Mouse (Mus musculus) embryonic facial prominence, embryonic 15.5 days (tissue): Measurements from ENCODE around the gene Gm10309. TPM values are rescaled to one million over a fixed set of nuclear protein-coding genes. Genes with fewer than 3 reads are reported as not detected.

Source experiments
- ATAC-seq: fragments of 200-750 bp; cut with Nextera tagmentation; 2 replicates; pipeline ENCODE4 v1.8.0; 2017; ENCODE audit warnings: low read depth, moderate TSS enrichment; ENCODE audit not compliant: insufficient number of reproducible peaks, low FRiP score, low TSS enrichment
- H3K27ac ChIP-seq: fragments of 300-500 bp; sonication (generic); replicated peaks from 2 replicates; pipeline ENCODE4 v1.5.1; 2015; ENCODE audit warnings: mild to moderate bottlenecking, inconsistent platforms
- H3K27me3 ChIP-seq: fragments of 300-500 bp; sonication (generic); 2 replicates; pipeline ENCODE4 v1.6.1; 2015; ENCODE audit warnings: inconsistent platforms
- H3K36me3 ChIP-seq: fragments of 300-500 bp; sonication (generic); 2 replicates; pipeline ENCODE4 v1.6.1; 2015; ENCODE audit warnings: mild to moderate bottlenecking, inconsistent platforms
- H3K4me1 ChIP-seq: fragments of 300-500 bp; sonication (generic); 2 replicates; pipeline ENCODE4 v1.6.1; 2015; ENCODE audit warnings: inconsistent platforms
- H3K4me2 ChIP-seq: fragments of 300-500 bp; sonication (generic); replicated peaks from 2 replicates; pipeline ENCODE4 v1.6.1; 2015; ENCODE audit warnings: mild to moderate bottlenecking, inconsistent platforms
- H3K4me3 ChIP-seq: fragments of 300-500 bp; sonication (generic); replicated peaks from 2 replicates; pipeline ENCODE4 v1.5.1; 2015; ENCODE audit warnings: mild to moderate bottlenecking, inconsistent platforms
- H3K9ac ChIP-seq: fragments of 300-500 bp; sonication (generic); 2 replicates; pipeline ENCODE4 v1.6.1; 2015; ENCODE audit warnings: inconsistent platforms
- H3K9me3 ChIP-seq: fragments of 300-500 bp; sonication (generic); replicated peaks from 2 replicates; pipeline ENCODE4 v1.6.1; 2016; ENCODE audit warnings: inconsistent platforms
- WGBS: fragments of 180-500 bp; shearing (Covaris S2); methylation state at CpG from one replicate; pipeline ENCODE4 v1.1.7; 2015; 5-methylcytosine and 5-hydroxymethylcytosine counted together
- polyA plus RNA-seq: library from polyadenylated mRNA; unstranded; fragments of >200 nt; fragmentation: Nextera tagmentation; extraction: Ambion mirVana; gene quantifications from 2 replicates; pipeline ENCODE4 v1.2.1, GENCODE M21; 2015

Gm10309 gene
- 0.36 and 0.45 TPM in 2 replicates for polyA plus RNA-seq

- Histone ChIP-seq H3K9me3 (no peaks in the 10 kb centered on the region), H3K4me1 (peaks cover 13% of the 10 kb centered on the region), H3K27ac (no peak within 1 kb of the TSS), H3K4me2 (no peak within 1 kb of the TSS), H3K27me3 (no peaks in the 10 kb centered on the region), H3K9ac (no peak within 1 kb of the TSS), H3K4me3 (no peak within 1 kb of the TSS), H3K36me3 (no peaks in the 10 kb centered on the region)
- ATAC-seq, result no peak
- 62% methylated on average over 8 of the region's 8 CpGs for WGBS
Measured at GRCm38 (mm10) chr17:86505183-86505631, at the start of gene Gm10309. TSS of gene Gm10309 (minus strand) at chr17:86505232.

- ATAC-seq, result no peak
- no peaks in the 10 kb centered on the region for H3K27me3 ChIP-seq
- WGBS, result 83% methylated on average over 6 of the region's 6 CpGs
Measured at GRCm38 (mm10) chr17:86551995-86552394, 47.0 kb upstream of the Gm10309 start.

GRCm38 (mm10) chr17:86551561-86551960 is 46.5 kb upstream of the Gm10309 start:
- Histone ChIP-seq H3K9ac (no peak overlapping the region), H3K4me3 (no peak overlapping the region), H3K4me1 (no peaks in the 10 kb centered on the region), H3K27ac (no peak overlapping the region), H3K36me3 (no peaks in the 10 kb centered on the region), H3K4me2 (no peak overlapping the region), H3K9me3 (no peaks in the 10 kb centered on the region), H3K27me3 (no peaks in the 10 kb centered on the region)
- 89% methylated on average over 10 of the region's 10 CpGs for WGBS
- no peak for ATAC-seq

More at GRCm38 (mm10) chr17:86551995-86552394, 47.0 kb upstream of the Gm10309 start:
- Histone ChIP-seq H3K9ac (no peak overlapping the region), H3K4me2 (no peak overlapping the region), H3K36me3 (no peaks in the 10 kb centered on the region), H3K27ac (no peak overlapping the region), H3K9me3 (no peaks in the 10 kb centered on the region), H3K4me1 (no peaks in the 10 kb centered on the region), H3K4me3 (no peak overlapping the region)

- Histone ChIP-seq H3K4me1 (no peaks in the 10 kb centered on the region), H3K36me3 (no peaks in the 10 kb centered on the region), H3K9ac (no peak overlapping the region), H3K4me2 (no peak overlapping the region), H3K9me3 (no peaks in the 10 kb centered on the region), H3K27ac (no peak overlapping the region), H3K27me3 (no peaks in the 10 kb centered on the region), H3K4me3 (no peak overlapping the region)
- WGBS, result 84% methylated on average over 10 of the region's 10 CpGs
- ATAC-seq, result no peak
Measured at GRCm38 (mm10) chr17:86549128-86549527, 44.1 kb upstream of the Gm10309 start.

- no peak overlapping the region for H3K4me2 ChIP-seq
- no peak overlapping the region for H3K4me3 ChIP-seq
- WGBS, result 66% methylated on average over 7 of the region's 7 CpGs
- H3K27me3 ChIP-seq, result no peaks in the 10 kb centered on the region
- no peak overlapping the region for H3K27ac ChIP-seq
- no peak overlapping the region for H3K9ac ChIP-seq
- no peaks in the 10 kb centered on the region for H3K4me1 ChIP-seq
- H3K9me3 ChIP-seq, result no peaks in the 10 kb centered on the region
- H3K36me3 ChIP-seq, result no peaks in the 10 kb centered on the region
- ATAC-seq, result no peak
Measured at GRCm38 (mm10) chr17:86546529-86546928, 41.5 kb upstream of the Gm10309 start.

GRCm38 (mm10) chr17:86539881-86540430 is 34.9 kb upstream of the Gm10309 start:
- Histone ChIP-seq H3K9me3 (no peaks in the 10 kb centered on the region), H3K36me3 (no peaks in the 10 kb centered on the region), H3K4me3 (no peak overlapping the region), H3K27ac (no peak overlapping the region), H3K27me3 (no peaks in the 10 kb centered on the region), H3K9ac (no peak overlapping the region), H3K4me1 (peaks cover 6% of the 10 kb centered on the region; the same call in 1 of the 2 replicates), H3K4me2 (no peak overlapping the region)
- ATAC-seq, result no peak
- 93% methylated on average over 18 of the region's 18 CpGs for WGBS

- Histone ChIP-seq H3K9me3 (no peaks in the 10 kb centered on the region), H3K4me1 (peaks cover 8% of the 10 kb centered on the region; the same call in 1 of the 2 replicates), H3K27me3 (no peaks in the 10 kb centered on the region), H3K9ac (no peak overlapping the region), H3K4me3 (peak overlapping the region; percentile 33), H3K27ac (peak overlapping the region; percentile 77), H3K4me2 (peak overlapping the region; percentile 51), H3K36me3 (no peaks in the 10 kb centered on the region)
- ATAC-seq, result peak; percentile 75
- WGBS, result 18% methylated on average over 22 of the region's 22 CpGs
Measured at GRCm38 (mm10) chr17:86535827-86536656, 31.0 kb upstream of the Gm10309 start.

- 49% methylated on average over 10 of the region's 10 CpGs for WGBS
Measured at GRCm38 (mm10) chr17:86535096-86535495, 30.1 kb upstream of the Gm10309 start.

GRCm38 (mm10) chr17:86533549-86533851 is 28.5 kb upstream of the Gm10309 start:
- H3K4me3 ChIP-seq, result no peak overlapping the region
- 86% methylated on average over 11 of the region's 11 CpGs for WGBS
- no peak overlapping the region for H3K9ac ChIP-seq
- H3K4me2 ChIP-seq, result no peak overlapping the region
- no peaks in the 10 kb centered on the region for H3K27me3 ChIP-seq
- no peak for ATAC-seq
- H3K36me3 ChIP-seq, result no peaks in the 10 kb centered on the region
- peaks cover 8% of the 10 kb centered on the region; the same call in 1 of the 2 replicates for H3K4me1 ChIP-seq
- no peaks in the 10 kb centered on the region for H3K9me3 ChIP-seq
- H3K27ac ChIP-seq, result no peak overlapping the region

More at GRCm38 (mm10) chr17:86535096-86535495, 30.1 kb upstream of the Gm10309 start:
- Histone ChIP-seq H3K4me3 (no peak overlapping the region), H3K9ac (no peak overlapping the region), H3K4me1 (peaks cover 8% of the 10 kb centered on the region; the same call in 1 of the 2 replicates), H3K36me3 (no peaks in the 10 kb centered on the region), H3K27me3 (no peaks in the 10 kb centered on the region), H3K9me3 (no peaks in the 10 kb centered on the region), H3K4me2 (no peak overlapping the region), H3K27ac (peak overlapping the region; percentile 74)
- peak; percentile 41; the same call in 1 of the 2 replicates for ATAC-seq

GRCm38 (mm10) chr17:86532783-86533548 is 27.9 kb upstream of the Gm10309 start:
- Histone ChIP-seq H3K27me3 (no peaks in the 10 kb centered on the region), H3K4me3 (no peak overlapping the region), H3K9me3 (no peaks in the 10 kb centered on the region), H3K9ac (no peak overlapping the region), H3K27ac (no peak overlapping the region), H3K36me3 (no peaks in the 10 kb centered on the region), H3K4me1 (peaks cover 8% of the 10 kb centered on the region; the same call in 1 of the 2 replicates), H3K4me2 (no peak overlapping the region)
- 75% methylated on average over 17 of the region's 17 CpGs for WGBS
- ATAC-seq, result no peak

GRCm38 (mm10) chr17:86531231-86531630 is 26.2 kb upstream of the Gm10309 start:
- Histone ChIP-seq H3K27ac (no peak overlapping the region), H3K9me3 (no peaks in the 10 kb centered on the region), H3K36me3 (no peaks in the 10 kb centered on the region), H3K9ac (no peak overlapping the region), H3K4me3 (no peak overlapping the region), H3K4me2 (no peak overlapping the region), H3K27me3 (no peaks in the 10 kb centered on the region), H3K4me1 (0 out of 2 replicates have a peak, but pooled peaks cover 5% of the 10 kb centered on the region)
- no peak for ATAC-seq
- WGBS, result 90% methylated on average over 6 of the region's 6 CpGs
